Mouse (Mus musculus) heart, postnatal 36 days (tissue): ENCODE measurements at regions not wholly inside any gene's neighbourhood (a gene's known extent, or its start where the extent isn't known, plus 50 kb on each side); places are given as distances from the start of the nearest gene placed in this dataset.
"Not testable (repeated sequence)": the region's sequence is repeated elsewhere in the genome, so short reads cannot be mapped to it uniquely, and the experiment has no call there.

Experiments used
- DNase-seq, 2 experiments: peaks; one replicate each; pipeline ENCODE4 v3.0.0; 2021 to 2022
- intact Hi-C: fragments of 180-260 bp; cut with DNase I; formaldehyde crosslinking; loops from one replicate; pipeline ENCODE4 v1.15.1; 2025

- no peak for DNase-seq
- intact Hi-C loops, result no loop called here
Observed at GRCm38 (mm10) chr4:51868250-51868649, 570.8 kb upstream of the Smc2 start.

- intact Hi-C loops, result not testable (repeated sequence)
Observed at GRCm38 (mm10) chr4:51868716-51869115, 570.3 kb upstream of the Smc2 start.

GRCm38 (mm10) chr4:51885460-51885859 is 553.6 kb upstream of the Smc2 start:
- DNase-seq, result no peak
- intact Hi-C loops, result no loop called here

More at GRCm38 (mm10) chr4:51868716-51869115, 570.3 kb upstream of the Smc2 start:
- not testable (repeated sequence) for DNase-seq

- intact Hi-C loops, result no loop called here
- no peak for DNase-seq
Observed at GRCm38 (mm10) chr4:51889280-51889679, 549.8 kb upstream of the Smc2 start.

GRCm38 (mm10) chr4:51928245-51928644 is 510.8 kb upstream of the Smc2 start:
- no peak for DNase-seq
- intact Hi-C loops, result no loop called here

- intact Hi-C loops, result no loop called here
- DNase-seq, result no peak
Observed at GRCm38 (mm10) chr4:51969751-51970150, 469.3 kb upstream of the Smc2 start.

- intact Hi-C loops, result no loop called here
- DNase-seq, result no peak
Observed at GRCm38 (mm10) chr4:51978962-51979361, 460.1 kb upstream of the Smc2 start.

GRCm38 (mm10) chr4:51992482-51992881 is 446.6 kb upstream of the Smc2 start:
- intact Hi-C loops, result no loop called here
- DNase-seq, result no peak

- intact Hi-C loops, result no loop called here
- no peak for DNase-seq
Observed at GRCm38 (mm10) chr4:52036765-52037353, 402.2 kb upstream of the Smc2 start.

- peak in 1 of 2 experiments; percentile 17 for DNase-seq
- intact Hi-C loops, result no loop called here
Observed at GRCm38 (mm10) chr4:52043404-52043803, 395.6 kb upstream of the Smc2 start.

GRCm38 (mm10) chr4:52050948-52051347 is 388.1 kb upstream of the Smc2 start:
- intact Hi-C loops, result no loop called here
- no peak for DNase-seq

GRCm38 (mm10) chr4:52056031-52056430 is 383.0 kb upstream of the Smc2 start:
- intact Hi-C loops, result no loop called here
- no peak for DNase-seq

GRCm38 (mm10) chr4:52060031-52060430 is 379.0 kb upstream of the Smc2 start:
- intact Hi-C loops, result no loop called here
- no peak for DNase-seq

- intact Hi-C loops, result no loop called here
- no peak for DNase-seq
Observed at GRCm38 (mm10) chr4:52099187-52099586, 339.9 kb upstream of the Smc2 start.

GRCm38 (mm10) chr4:52105887-52106286 is 333.2 kb upstream of the Smc2 start:
- intact Hi-C loops, result no loop called here
- no peak for DNase-seq

- no peak for DNase-seq
Observed at GRCm38 (mm10) chr4:52117765-52118290, 321.2 kb upstream of the Smc2 start.

GRCm38 (mm10) chr4:52118439-52119072 is 320.5 kb upstream of the Smc2 start:
- intact Hi-C loops, result no loop called here
- no peak for DNase-seq

More at GRCm38 (mm10) chr4:52117765-52118290, 321.2 kb upstream of the Smc2 start:
- intact Hi-C loops, result no loop called here

GRCm38 (mm10) chr4:52152565-52153164 is 286.4 kb upstream of the Smc2 start:
- no peak for DNase-seq
- intact Hi-C loops, result loop anchor here (2.0 kb wide), 1 partner anchor 574 kb away; no protein-coding TSS in a partner anchor

- intact Hi-C loops, result no loop called here
- DNase-seq, result no peak
Observed at GRCm38 (mm10) chr4:52176240-52176639, 262.8 kb upstream of the Smc2 start.

- DNase-seq, result no peak
- intact Hi-C loops, result no loop called here
Observed at GRCm38 (mm10) chr4:52197777-52198176, 241.3 kb upstream of the Smc2 start.

- DNase-seq, result no peak
- intact Hi-C loops, result no loop called here
Observed at GRCm38 (mm10) chr4:52210601-52211000, 228.4 kb upstream of the Smc2 start.

GRCm38 (mm10) chr4:52211022-52211421 is 228.0 kb upstream of the Smc2 start:
- intact Hi-C loops, result no loop called here

More at GRCm38 (mm10) chr4:52211022-52211421, 228.0 kb upstream of the Smc2 start:
- no peak for DNase-seq
